Mouse (Mus musculus) thymus, postnatal 4 days (tissue): ENCODE data around the gene Plin4.

Experiments used
- DNase-seq: peaks from one replicate; pipeline ENCODE4 v3.0.0; 2021

Gene Plin4

GRCm38 (mm10) chr17:56109219-56110051 lies at the start of gene Plin4:
TSS of gene Plin4 (minus strand) at chr17:56109803.
- DNase-seq = no peak

GRCm38 (mm10) chr17:56153643-56154042 lies 44.0 kb upstream of the Plin4 start:
- no peak for DNase-seq

DNA sequence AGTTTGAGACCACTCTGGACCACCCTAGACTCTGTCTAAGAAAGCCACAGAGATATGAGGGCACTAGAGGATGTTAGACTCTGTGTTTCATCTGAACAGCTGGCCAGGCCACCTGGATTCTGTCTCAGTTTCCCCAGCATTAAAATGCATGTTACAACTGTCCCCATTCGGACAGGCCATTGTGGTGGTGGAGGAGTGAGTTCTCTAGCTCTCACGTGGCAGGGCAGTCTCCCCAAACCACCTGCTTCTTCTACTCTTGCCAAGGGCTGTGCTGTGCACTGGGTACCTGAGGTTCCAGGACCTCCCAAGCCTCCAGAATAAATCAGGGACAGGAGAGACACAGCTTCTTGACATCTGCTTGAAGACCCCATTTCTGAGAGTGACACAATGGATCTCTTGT lies 40.3 kb upstream of the Plin4 start:
- no peak for DNase-seq

- no peak for DNase-seq
Observed at GRCm38 (mm10) chr17:56148790-56149618, 39.4 kb upstream of the Plin4 start.

DNA sequence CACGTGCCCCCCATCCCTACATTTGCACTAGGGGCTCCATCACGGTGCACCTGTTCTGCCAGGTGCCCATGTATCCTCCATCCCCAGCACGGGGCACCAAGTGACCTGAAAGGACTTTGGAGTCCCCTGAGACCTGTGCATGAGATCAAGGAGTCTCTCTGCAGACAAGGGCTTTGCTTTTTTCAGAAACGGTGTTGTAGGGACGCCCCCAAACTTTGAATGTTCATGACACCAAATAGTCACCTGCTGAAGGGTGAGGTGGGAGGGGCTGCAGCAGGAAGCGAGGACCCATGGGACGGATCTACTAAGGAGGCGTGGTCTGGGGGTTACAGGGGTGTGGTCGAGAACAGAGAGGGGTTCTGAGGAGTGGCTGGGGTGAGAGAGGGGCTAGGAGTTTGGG lies 38.7 kb upstream of the Plin4 start:
- DNase-seq = peak; percentile 42

DNA sequence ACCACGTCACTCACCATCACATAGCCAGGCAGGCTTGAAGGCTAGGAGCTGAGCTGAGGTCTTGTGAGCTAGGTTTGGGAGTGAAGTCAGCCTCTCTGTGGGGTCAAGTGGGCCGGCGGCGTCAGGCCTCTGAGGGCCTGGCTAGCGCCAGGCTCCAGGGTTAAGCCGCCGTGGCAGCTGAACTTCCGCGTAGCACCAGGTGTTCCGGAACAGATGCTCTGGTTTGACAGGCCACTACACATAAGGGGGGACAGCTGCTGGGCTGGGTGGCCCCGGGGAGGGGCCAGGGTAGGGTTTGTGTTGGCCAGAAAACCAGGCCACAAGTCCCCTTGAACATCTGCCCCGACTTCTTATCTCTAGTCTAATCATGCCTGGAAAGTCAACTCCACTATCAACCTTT lies 37.8 kb upstream of the Plin4 start:
- no peak for DNase-seq

- no peak for DNase-seq
Observed at GRCm38 (mm10) chr17:56146131-56146530, 36.5 kb upstream of the Plin4 start.

DNA sequence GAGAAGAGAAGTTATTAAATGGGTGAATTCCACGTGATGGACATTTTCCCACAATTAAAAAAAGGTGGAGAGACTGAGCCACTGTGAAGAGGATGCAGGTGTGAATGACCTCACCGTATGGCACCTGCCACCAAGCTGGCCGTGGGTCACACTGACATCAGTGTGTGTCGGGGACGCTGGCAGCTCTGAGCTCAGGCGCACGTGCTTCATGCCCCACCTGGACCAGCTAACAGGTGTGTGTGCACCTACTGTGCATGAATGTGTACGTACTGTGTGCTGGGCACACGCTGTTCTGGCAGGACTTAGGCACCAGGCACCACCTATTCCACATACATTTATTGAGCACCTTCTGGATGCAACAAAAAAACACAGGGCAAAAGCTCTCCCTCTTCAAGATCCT lies 34.9 kb upstream of the Plin4 start:
- DNase-seq = no peak

GRCm38 (mm10) chr17:56141702-56142605 lies 32.4 kb upstream of the Plin4 start:
- peak; percentile 80 for DNase-seq

GRCm38 (mm10) chr17:56139858-56140595 lies 30.4 kb upstream of the Plin4 start, which contains the start of gene Sema6b:
TSS of gene Sema6b (minus strand) at chr17:56140343.
- DNase-seq = peak; percentile 92

- DNase-seq = peak; percentile 41
Observed at GRCm38 (mm10) chr17:56139355-56139754, 29.8 kb upstream of the Plin4 start.

GRCm38 (mm10) chr17:56137839-56138613 lies 28.4 kb upstream of the Plin4 start:
- DNase-seq = peak; percentile 17

GRCm38 (mm10) chr17:56136558-56136957 lies 27.0 kb upstream of the Plin4 start:
- DNase-seq = no peak

GRCm38 (mm10) chr17:56134463-56134971 lies 24.9 kb upstream of the Plin4 start:
- peak; percentile 92 for DNase-seq

DNA sequence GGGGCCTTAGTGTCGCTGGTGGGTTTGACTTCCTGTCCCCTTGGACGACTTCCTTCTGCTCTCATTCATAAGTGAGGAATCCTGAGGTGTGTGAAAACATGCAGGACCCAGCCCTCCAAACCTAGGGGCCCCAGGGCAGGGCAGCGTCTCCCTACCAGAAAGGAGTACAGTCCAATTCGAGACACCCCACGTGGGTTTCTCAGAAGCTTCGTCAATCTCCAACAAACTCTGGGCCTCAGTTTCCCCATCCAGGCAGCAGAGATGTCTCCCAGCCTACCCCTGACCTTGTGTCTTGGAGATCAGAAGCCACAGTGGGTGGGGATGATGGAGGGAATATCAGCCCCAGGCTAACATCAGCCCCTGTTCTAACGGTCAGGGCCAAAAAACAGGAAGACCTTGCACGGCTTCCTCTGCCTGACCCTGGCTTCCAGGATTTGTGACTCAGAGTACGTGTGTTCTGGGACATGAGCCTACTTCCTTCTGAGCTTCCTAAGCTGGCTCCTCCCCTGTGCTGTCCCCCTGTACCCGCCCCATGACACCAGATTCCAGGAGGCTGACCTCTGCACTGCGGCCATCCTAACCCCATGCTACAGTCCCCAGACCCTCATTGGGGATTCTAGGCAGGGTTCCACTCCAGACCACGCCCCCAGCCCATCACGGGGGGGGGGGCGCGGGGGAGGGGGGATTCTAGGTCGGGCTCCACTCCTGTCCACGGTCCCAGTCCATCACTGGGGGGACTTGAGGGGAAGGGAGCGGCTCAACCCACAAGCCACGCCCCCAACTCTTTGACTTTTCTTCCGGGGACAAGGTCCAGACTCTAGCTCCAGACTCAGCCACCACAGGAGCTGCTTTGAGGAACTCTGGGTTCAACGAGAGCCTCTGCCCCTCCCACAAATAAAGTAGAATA lies 24.1 kb upstream of the Plin4 start:
- peak; percentile 48 for DNase-seq

DNA sequence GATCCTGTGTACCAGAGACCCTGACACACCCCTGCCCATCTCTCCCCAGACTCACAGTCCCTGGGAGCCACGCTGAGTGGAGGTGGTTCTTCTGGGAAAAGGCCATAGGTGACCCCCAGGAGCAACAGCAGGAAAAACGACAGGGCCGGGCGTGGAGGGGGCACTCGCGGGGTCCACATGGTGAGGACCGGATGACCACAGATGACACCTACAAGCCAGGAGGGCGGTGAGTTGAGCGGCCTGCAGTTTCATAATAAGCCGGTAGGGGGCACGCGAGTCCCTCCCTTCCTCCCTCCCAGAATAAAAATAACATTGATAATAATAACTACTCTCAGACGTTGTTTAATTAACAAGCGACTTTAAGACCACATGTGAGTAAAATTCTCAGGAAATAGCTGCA lies 23.1 kb upstream of the Plin4 start:
- peak; percentile 81 for DNase-seq

- DNase-seq = peak; percentile 91
Observed at GRCm38 (mm10) chr17:56131814-56132213, 22.2 kb upstream of the Plin4 start.

DNA sequence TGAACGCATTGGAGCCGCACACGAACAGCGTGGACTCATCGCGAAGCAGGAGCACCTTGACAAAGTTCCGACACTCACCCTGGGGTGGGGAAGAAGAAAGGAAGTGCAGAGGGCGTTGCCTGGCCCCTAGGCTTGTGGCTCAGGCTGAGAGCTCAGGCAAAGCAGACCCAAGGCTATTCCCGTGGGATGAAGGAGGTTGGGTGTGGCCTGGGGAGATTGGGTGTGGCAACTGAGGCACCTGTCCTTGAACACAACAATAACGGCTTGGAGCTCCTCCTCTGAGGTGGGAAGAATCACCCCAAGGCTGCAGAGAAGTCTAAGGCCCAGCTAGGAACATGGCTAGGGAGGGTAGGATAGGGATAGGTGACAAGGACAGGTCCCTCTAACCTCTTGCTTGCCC lies 21.5 kb upstream of the Plin4 start:
- no peak for DNase-seq

GRCm38 (mm10) chr17:56128246-56128645 lies 18.6 kb upstream of the Plin4 start:
- no peak for DNase-seq

DNA sequence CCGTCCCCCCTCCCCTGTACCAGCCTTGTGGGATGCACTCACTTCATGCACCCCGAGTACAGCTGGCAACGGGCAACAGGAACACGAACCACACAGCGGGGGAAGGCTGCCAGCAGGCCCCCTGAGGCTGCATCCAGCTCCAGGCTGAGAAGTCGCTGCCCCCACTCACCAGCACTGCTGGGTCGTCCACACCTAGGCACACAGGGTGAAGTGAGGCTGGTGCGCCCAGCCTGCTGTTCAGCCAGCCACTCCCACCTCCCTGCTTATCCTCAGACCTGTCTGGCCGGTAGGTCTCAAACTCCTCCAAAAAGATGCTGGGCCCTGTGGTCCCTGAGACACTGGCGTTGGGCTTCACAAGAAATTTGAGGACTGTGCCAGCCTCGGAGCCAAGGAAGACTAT lies 16.6 kb upstream of the Plin4 start:
- no peak for DNase-seq
